Mouse (Mus musculus): Measurements from ENCODE around the gene Gp9. TPM values are rescaled to one million over a fixed set of nuclear protein-coding genes. Genes with fewer than 3 reads are reported as not detected.

Gp9 gene
- 1 to 10 TPM in 1 of 2 experiments, under 1 TPM in 1; 0.64 to 1.1 TPM for total RNA-seq (2021)

- DNase-seq: no peak
These were observed at the start of gene Gp9 for GRCm38 (mm10) chr6:87777842-87778241. Gp9 (plus strand) TSS chr6:87778072.

- DNase-seq: no peak
These were observed 49.8 kb upstream of the Gp9 start for GRCm38 (mm10) chr6:87728102-87728501.

- DNase-seq: no peak
These were observed 47.7 kb upstream of the Gp9 start for GRCm38 (mm10) chr6:87730141-87730540.

GRCm38 (mm10) chr6:87730591-87731462 lies 47.0 kb upstream of the Gp9 start, which contains the start of gene Efcc1:
Efcc1 (plus strand) TSS chr6:87730869.
- peak; percentile 70 for DNase-seq

- no peak for DNase-seq
These were observed 46.3 kb upstream of the Gp9 start for GRCm38 (mm10) chr6:87731463-87732095.

GRCm38 (mm10) chr6:87732151-87733011 lies 45.5 kb upstream of the Gp9 start:
- DNase-seq: no peak

- peak; percentile 67 for DNase-seq
These were observed 44.5 kb upstream of the Gp9 start for GRCm38 (mm10) chr6:87733131-87733930.

- no peak for DNase-seq
These were observed 43.7 kb upstream of the Gp9 start for GRCm38 (mm10) chr6:87734136-87734535.

GRCm38 (mm10) chr6:87736923-87737322 lies 40.9 kb upstream of the Gp9 start:
- no peak for DNase-seq

GRCm38 (mm10) chr6:87737921-87738626 lies 39.8 kb upstream of the Gp9 start:
- DNase-seq: no peak

- DNase-seq: no peak
These were observed 38.0 kb upstream of the Gp9 start for GRCm38 (mm10) chr6:87739898-87740297.

GRCm38 (mm10) chr6:87740496-87740895 lies 37.4 kb upstream of the Gp9 start:
- no peak for DNase-seq

GRCm38 (mm10) chr6:87741978-87742377 lies 35.9 kb upstream of the Gp9 start:
- DNase-seq: no peak

GRCm38 (mm10) chr6:87742804-87743203 lies 35.1 kb upstream of the Gp9 start:
- peak; percentile 27 for DNase-seq

GRCm38 (mm10) chr6:87743281-87743680 lies 34.6 kb upstream of the Gp9 start:
- DNase-seq: no peak

- DNase-seq: no peak
These were observed 33.2 kb upstream of the Gp9 start for GRCm38 (mm10) chr6:87744632-87745031.

- peak; percentile 34 for DNase-seq
These were observed 32.6 kb upstream of the Gp9 start for GRCm38 (mm10) chr6:87745301-87745700.

GRCm38 (mm10) chr6:87746059-87746458 lies 31.8 kb upstream of the Gp9 start:
- no peak for DNase-seq

- peak; percentile 71 for DNase-seq
These were observed 31.0 kb upstream of the Gp9 start for GRCm38 (mm10) chr6:87746849-87747248.

- no peak for DNase-seq
These were observed 29.8 kb upstream of the Gp9 start for GRCm38 (mm10) chr6:87748078-87748477.

- no peak for DNase-seq
These were observed 29.3 kb upstream of the Gp9 start for GRCm38 (mm10) chr6:87748531-87748930.
